Mouse (Mus musculus): Measurements from ENCODE around the gene Cox11. TPM values are rescaled to one million over a fixed set of nuclear protein-coding genes. Genes with fewer than 3 reads are reported as not detected.
A peak's percentile ranks its signal among the peaks of the same experiment; 100 is the strongest.

Cox11 gene
- polyA plus RNA-seq, 1 experiment from 2014 or later, result 25.9 TPM

DNA sequence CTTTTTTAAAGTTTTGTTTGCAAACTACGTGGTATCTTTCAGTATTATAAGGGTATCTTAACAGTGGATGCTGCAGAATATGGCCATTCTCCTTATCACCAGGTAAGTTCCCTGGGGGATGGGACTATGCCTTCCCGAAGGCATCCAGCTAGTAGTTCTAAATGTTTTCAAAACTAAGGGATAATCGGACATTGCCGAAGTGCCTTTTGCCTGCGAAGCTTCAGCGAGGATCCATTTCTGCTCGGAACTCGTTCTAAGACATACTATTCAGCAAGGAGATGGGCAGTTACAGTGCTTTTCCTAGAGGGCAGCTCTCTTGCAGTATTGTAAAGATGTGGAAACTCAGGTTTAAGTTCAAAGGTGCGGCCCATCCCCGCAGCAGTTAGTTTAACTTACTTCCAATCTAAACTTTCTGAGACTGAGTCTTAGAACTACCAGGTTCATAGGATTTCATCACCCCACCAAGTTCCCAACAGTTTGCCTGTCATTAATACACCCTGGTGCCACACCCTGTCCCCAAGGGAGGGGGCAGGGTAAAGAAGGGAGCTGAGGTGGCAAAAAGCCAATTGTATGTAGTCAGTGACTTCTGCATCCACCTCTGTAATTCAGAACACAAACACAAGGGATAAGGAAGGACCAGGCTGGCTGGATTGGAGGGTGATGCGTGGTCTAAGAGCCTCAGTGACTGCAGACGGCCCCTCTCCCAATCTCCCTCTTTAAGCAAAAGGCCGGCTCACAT, 48.5 kb downstream of the Cox11 start:
- DNase-seq, result peak; percentile 15
- Histone ChIP-seq H3K4me3 (ENCODE audit: low read depth, low read length) (peak overlapping the region; percentile 68), H3K4me2 (peak overlapping the region; percentile 86), H3K36me3 (ENCODE audit: insufficient read depth) (peaks cover 12% of the 10 kb centered on the region; the same call in 1 of the 2 replicates), H3K9ac (peak overlapping the region; percentile 67), H3K27ac (ENCODE audit: low read depth) (no peak overlapping the region), H3K27me3 (ENCODE audit: insufficient read depth, low read length) (no peaks in the 10 kb centered on the region), H3K9me3 (ENCODE audit: low read depth, low read length) (no peaks in the 10 kb centered on the region), H3K4me1 (ENCODE audit: insufficient read depth) (peaks cover 6% of the 10 kb centered on the region; the same call in 1 of the 2 replicates)
- TF ChIP-seq CTCF (IDR thresholded peaks at IDR 0.05; ENCODE audit: low read depth), result no peak
- WGBS, result 67% methylated on average over 13 of the region's 13 CpGs
- peak; percentile 5; the same call in 1 of the 2 replicates for ATAC-seq (ENCODE audit: insufficient read depth)

DNA sequence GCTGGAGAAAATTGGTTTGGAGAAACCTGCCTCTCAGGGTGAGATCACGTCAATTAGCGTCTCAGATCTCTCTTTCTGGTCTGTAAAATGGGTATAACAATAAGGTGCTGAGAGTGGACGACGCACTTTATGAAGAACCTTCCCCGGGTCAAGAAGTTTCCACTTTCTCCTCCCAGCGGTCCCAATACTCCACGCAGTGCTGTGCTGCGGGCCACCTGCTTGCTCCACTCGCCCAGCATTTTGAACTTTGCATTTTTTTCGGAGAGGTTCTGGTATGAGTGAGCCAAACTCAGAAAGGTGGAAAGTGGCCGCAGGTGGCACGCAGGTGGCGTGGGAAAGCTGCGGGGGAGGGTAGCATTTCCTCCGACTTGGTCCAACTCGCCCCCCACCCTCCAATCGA, 49.1 kb downstream of the Cox11 start:
- Histone ChIP-seq H3K4me3 (ENCODE audit: low read depth, low read length) (peak overlapping the region; percentile 68), H3K27ac (ENCODE audit: low read depth) (no peak overlapping the region; the same call in 1 of the 2 replicates), H3K4me1 (ENCODE audit: insufficient read depth) (peaks cover 6% of the 10 kb centered on the region; the same call in 1 of the 2 replicates), H3K4me2 (peak overlapping the region; percentile 86), H3K9me3 (ENCODE audit: low read depth, low read length) (no peaks in the 10 kb centered on the region), H3K9ac (peak overlapping the region; percentile 67), H3K27me3 (ENCODE audit: insufficient read depth, low read length) (no peaks in the 10 kb centered on the region), H3K36me3 (ENCODE audit: insufficient read depth) (peaks cover 11% of the 10 kb centered on the region; the same call in 1 of the 2 replicates)
- no peak for DNase-seq
- WGBS, result 2% methylated on average over 17 of the region's 17 CpGs
- TF ChIP-seq CTCF (IDR thresholded peaks at IDR 0.05; ENCODE audit: low read depth), result no peak
- ATAC-seq (ENCODE audit: insufficient read depth), result peak; percentile 44

DNA sequence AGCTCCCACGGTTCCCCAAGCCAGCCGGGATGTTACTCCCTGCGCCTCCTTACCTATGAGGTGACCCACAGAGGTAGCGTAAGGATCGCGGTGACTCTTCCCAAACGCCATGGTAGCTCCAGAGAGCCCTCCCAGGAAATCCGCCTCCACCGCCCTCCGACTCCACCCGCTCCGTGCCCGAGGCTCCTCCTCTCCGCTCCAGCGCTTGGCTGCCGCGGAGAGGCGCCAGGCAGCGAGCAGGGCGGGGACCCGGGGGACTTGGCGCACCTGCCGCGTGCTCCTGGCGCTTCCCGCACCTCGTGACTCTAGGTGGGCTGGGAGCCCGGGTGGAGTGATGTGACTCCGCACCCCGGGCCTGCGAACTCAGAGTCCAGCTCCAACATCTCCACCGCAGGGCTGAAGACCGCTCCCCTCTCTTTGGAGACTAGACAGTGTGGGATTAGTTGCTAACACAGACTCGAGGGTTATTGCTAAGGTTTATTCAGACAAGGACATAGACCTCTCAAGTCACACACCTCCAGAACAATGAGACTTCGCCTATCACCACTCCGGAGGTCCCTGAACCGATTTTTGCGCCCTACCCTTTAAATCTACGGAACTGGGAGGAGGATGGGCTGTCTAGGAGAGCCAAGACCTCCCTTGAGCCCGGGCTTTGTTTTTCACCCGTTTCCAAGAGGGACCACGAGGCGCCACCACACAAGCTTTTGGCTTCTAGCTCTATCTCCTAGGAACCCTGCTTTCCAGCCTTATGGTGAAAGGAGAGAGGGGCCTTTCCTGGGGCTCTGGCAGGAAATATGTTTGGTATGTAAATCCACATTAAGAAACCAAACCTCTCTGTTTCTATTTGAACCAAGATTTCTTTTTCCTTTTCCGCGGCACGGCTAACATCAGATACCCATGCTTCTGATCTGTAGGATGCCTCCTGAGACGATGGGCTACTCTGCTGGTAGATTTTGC, 49.8 kb downstream of the Cox11 start, which contains the start of gene Tom1l1:
TSS of gene Tom1l1 (minus strand) at position 907 of the 957 bp plus-strand sequence.
- Histone ChIP-seq H3K9me3 (ENCODE audit: low read depth, low read length) (no peaks in the 10 kb centered on the region), H3K36me3 (ENCODE audit: insufficient read depth) (0 out of 2 replicates have a peak, but pooled peaks cover 6% of the 10 kb centered on the region), H3K4me1 (ENCODE audit: insufficient read depth) (peaks cover 6% of the 10 kb centered on the region; the same call in 1 of the 2 replicates), H3K9ac (peak within 1 kb of the TSS; percentile 67), H3K4me3 (ENCODE audit: low read depth, low read length) (peak within 1 kb of the TSS; percentile 68), H3K4me2 (peak within 1 kb of the TSS; percentile 86), H3K27ac (ENCODE audit: low read depth) (peak within 1 kb of the TSS; percentile 67; the same call in 1 of the 2 replicates), H3K27me3 (ENCODE audit: insufficient read depth, low read length) (no peaks in the 10 kb centered on the region)
- DNase-seq, result peak; percentile 84
- peak; percentile 93 for ATAC-seq (ENCODE audit: insufficient read depth)
- 5% methylated on average over 47 of the region's 47 CpGs for WGBS
- TF ChIP-seq CTCF (IDR thresholded peaks at IDR 0.05; ENCODE audit: low read depth), result no peak

DNA sequence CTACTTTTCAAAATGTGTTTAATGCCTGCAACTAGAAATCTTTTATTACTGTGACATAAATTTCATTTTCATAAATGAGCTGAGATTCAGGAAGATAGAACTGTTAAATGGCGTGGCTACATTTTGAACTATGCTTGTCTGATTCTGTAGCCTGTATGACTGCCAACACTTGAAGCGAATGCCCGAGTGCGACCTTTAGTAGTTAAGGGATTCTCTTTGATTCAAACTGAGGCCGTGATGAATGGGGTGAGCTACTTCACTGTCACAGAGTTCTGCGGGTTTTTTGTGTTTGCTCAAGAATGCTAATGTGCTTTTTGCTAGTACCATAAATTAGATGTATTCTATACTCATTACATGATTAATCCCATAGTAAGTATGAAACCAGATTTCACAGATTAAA, 52.4 kb downstream of the Cox11 start:
- DNase-seq, result peak; percentile 17
- no peak overlapping the region for H3K9ac ChIP-seq
- H3K9me3 ChIP-seq (ENCODE audit: low read depth, low read length), result no peaks in the 10 kb centered on the region
- no peak overlapping the region for H3K4me2 ChIP-seq
- 23% methylated on average over 6 of the region's 6 CpGs for WGBS
- no peak overlapping the region for H3K4me3 ChIP-seq (ENCODE audit: low read depth, low read length)
- no peaks in the 10 kb centered on the region for H3K36me3 ChIP-seq (ENCODE audit: insufficient read depth)
- ATAC-seq (ENCODE audit: insufficient read depth), result no peak
- H3K4me1 ChIP-seq (ENCODE audit: insufficient read depth), result peaks cover 6% of the 10 kb centered on the region; the same call in 1 of the 2 replicates
- TF ChIP-seq CTCF (IDR thresholded peaks at IDR 0.05; ENCODE audit: low read depth), result no peak
- no peak overlapping the region for H3K27ac ChIP-seq (ENCODE audit: low read depth)
- H3K27me3 ChIP-seq (ENCODE audit: insufficient read depth, low read length), result no peaks in the 10 kb centered on the region

DNA sequence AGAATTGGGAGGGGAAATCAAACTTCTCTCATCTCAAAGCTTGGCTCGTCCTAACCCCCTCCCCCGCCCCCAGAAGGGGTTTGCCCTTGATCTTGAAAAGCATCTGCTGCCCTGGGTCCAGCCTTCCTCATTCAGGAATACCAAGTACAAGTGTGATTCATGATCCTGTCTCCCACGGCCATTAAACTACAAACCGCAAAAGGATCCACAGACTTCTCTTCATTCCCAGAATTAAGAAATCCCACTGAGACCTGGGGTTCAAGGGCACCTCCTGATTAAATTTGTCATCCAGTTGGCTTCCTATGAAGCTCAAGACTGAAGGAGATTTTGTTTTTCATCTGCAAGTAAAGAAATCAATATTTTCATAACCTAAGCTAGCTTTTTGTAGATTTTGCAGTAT, 56.2 kb downstream of the Cox11 start:
- H3K36me3 ChIP-seq (ENCODE audit: insufficient read depth), result no peaks in the 10 kb centered on the region
- H3K9me3 ChIP-seq (ENCODE audit: low read depth, low read length), result no peaks in the 10 kb centered on the region
- WGBS, result 55% methylated on average over 4 of the region's 4 CpGs
- H3K4me1 ChIP-seq (ENCODE audit: insufficient read depth), result peaks cover 3% of the 10 kb centered on the region; the same call in 1 of the 2 replicates
- no peak overlapping the region for H3K27ac ChIP-seq (ENCODE audit: low read depth)
- no peak for ATAC-seq (ENCODE audit: insufficient read depth)
- H3K27me3 ChIP-seq (ENCODE audit: insufficient read depth, low read length), result no peaks in the 10 kb centered on the region
- H3K4me2 ChIP-seq, result no peak overlapping the region
- no peak overlapping the region for H3K9ac ChIP-seq
- H3K4me3 ChIP-seq (ENCODE audit: low read depth, low read length), result no peak overlapping the region
- DNase-seq, result no peak
- no peak for TF ChIP-seq CTCF (IDR thresholded peaks at IDR 0.05; ENCODE audit: low read depth)

Other genes with a start within 250 kb of the Cox11 start
- 3.6 and 4.4 TPM in 2 replicates for gene Hlf, start 247.3 kb upstream of the Cox11 start, polyA plus RNA-seq (2014; fragmentation: Nextera tagmentation; extraction: Ambion mirVana)
- 26.5 and 27.4 TPM in 2 replicates for gene Stxbp4, start 89 bp upstream of the Cox11 start, polyA plus RNA-seq (2014; fragmentation: Nextera tagmentation; extraction: Ambion mirVana)
- 34.0 and 37.6 TPM in 2 replicates for gene Tom1l1, start 50.2 kb downstream of the Cox11 start, polyA plus RNA-seq (2014; fragmentation: Nextera tagmentation; extraction: Ambion mirVana)

Data from lung, embryonic 14.5 days (tissue).